Mouse (Mus musculus): ENCODE results near the gene Midn.

GRCm38 (mm10) chr10:80118552-80118951, 29.5 kb upstream of the Midn start:
- no peak for TF ChIP-seq CTCF (IDR thresholded peaks at IDR 0.05; ENCODE audit: extremely low read depth, insufficient read depth, insufficient read length, insufficient replicate concordance)
- no peak for TF ChIP-seq POLR2A (IDR thresholded peaks at IDR 0.05; ENCODE audit: low read depth, low read length)

Measured in spleen, adult 2 months (tissue).